Mouse (Mus musculus) embryonic facial prominence, embryonic 12.5 days (tissue): Measurements from ENCODE around the gene Ermp1. TPM values are rescaled to one million over a fixed set of nuclear protein-coding genes. Genes with fewer than 3 reads are reported as not detected.
"Not testable (repeated sequence)": the region's sequence is repeated elsewhere in the genome, so short reads cannot be mapped to it uniquely, and the experiment has no call there.

Experiments
- ATAC-seq: fragments of 200-750 bp; cut with Nextera tagmentation; 2 replicates; pipeline ENCODE4 v1.8.0; 2017; ENCODE audit not compliant: insufficient number of reproducible peaks, insufficient read depth, low FRiP score, low TSS enrichment
- H3K27ac ChIP-seq: fragments of 300-500 bp; sonication (generic); 2 replicates; pipeline ENCODE4 v1.5.1; 2016; ENCODE audit warnings: mild to moderate bottlenecking
- H3K27me3 ChIP-seq: fragments of 300-500 bp; sonication (generic); 2 replicates; pipeline ENCODE4 v1.6.1; 2016; ENCODE audit warnings: mild to moderate bottlenecking, moderate library complexity
- H3K36me3 ChIP-seq: fragments of 300-500 bp; sonication (generic); 2 replicates; pipeline ENCODE4 v1.6.1; 2016; ENCODE audit warnings: mild to moderate bottlenecking
- H3K4me1 ChIP-seq: fragments of 300-500 bp; sonication (generic); 2 replicates; pipeline ENCODE4 v1.6.1; 2016
- H3K4me2 ChIP-seq: fragments of 300-500 bp; sonication (generic); replicated peaks from 2 replicates; pipeline ENCODE4 v1.6.1; 2016; ENCODE audit warnings: mild to moderate bottlenecking, moderate library complexity
- H3K4me3 ChIP-seq: fragments of 300-500 bp; sonication (generic); 2 replicates; pipeline ENCODE4 v1.5.1; 2016; ENCODE audit warnings: mild to moderate bottlenecking
- H3K9ac ChIP-seq: fragments of 300-500 bp; sonication (generic); 2 replicates; pipeline ENCODE4 v1.6.1; 2016; ENCODE audit warnings: mild to moderate bottlenecking, moderate library complexity
- H3K9me3 ChIP-seq: fragments of 300-500 bp; sonication (generic); 2 replicates; pipeline ENCODE4 v1.6.1; 2016; ENCODE audit warnings: mild to moderate bottlenecking, moderate library complexity
- WGBS: fragments of 180-500 bp; shearing (Covaris S2); methylation state at CpG from one replicate; pipeline ENCODE4 v1.1.7; 2016; 5-methylcytosine and 5-hydroxymethylcytosine counted together
- polyA plus RNA-seq: library from polyadenylated mRNA; unstranded; fragments of >200 nt; fragmentation: Nextera tagmentation; extraction: Ambion mirVana; gene quantifications from 2 replicates; pipeline ENCODE4 v1.2.1, GENCODE M21; 2016

The Ermp1 gene
- polyA plus RNA-seq, 1 experiment from 2014 or later = 23.9 TPM

- Histone ChIP-seq H3K4me1 (peaks cover 16% of the 10 kb centered on the region), H3K36me3 (peaks cover 13% of the 10 kb centered on the region), H3K4me2 (0 out of 2 replicates have a peak overlapping the region, but pooled peaks have one; percentile 28), H3K27me3 (no peaks in the 10 kb centered on the region), H3K27ac (peak overlapping the region; percentile 43), H3K4me3 (no peak overlapping the region), H3K9me3 (0 out of 2 replicates have a peak, but pooled peaks cover 3% of the 10 kb centered on the region), H3K9ac (no peak overlapping the region)
- WGBS = 42% methylated on average over 5 of the region's 5 CpGs
- ATAC-seq = no peak
These were observed 6.7 kb downstream of the Ermp1 start for GRCm38 (mm10) chr19:29641510-29641909.

- H3K4me3 ChIP-seq = no peak overlapping the region
- ATAC-seq = peak; percentile 67
- 22% methylated on average over 9 of the region's 9 CpGs for WGBS
- no peak overlapping the region for H3K9ac ChIP-seq
- H3K4me1 ChIP-seq = peaks cover 16% of the 10 kb centered on the region
- peak overlapping the region; percentile 28 for H3K4me2 ChIP-seq
- H3K9me3 ChIP-seq = 0 out of 2 replicates have a peak, but pooled peaks cover 3% of the 10 kb centered on the region
- H3K27ac ChIP-seq = peak overlapping the region; percentile 43
- no peaks in the 10 kb centered on the region for H3K27me3 ChIP-seq
- peaks cover 17% of the 10 kb centered on the region for H3K36me3 ChIP-seq
These were observed 7.2 kb downstream of the Ermp1 start for GRCm38 (mm10) chr19:29641055-29641454.

- Histone ChIP-seq H3K9ac (no peak overlapping the region), H3K4me1 (no peaks in the 10 kb centered on the region), H3K4me3 (no peak overlapping the region), H3K9me3 (no peaks in the 10 kb centered on the region), H3K27ac (no peak overlapping the region), H3K36me3 (peaks cover 36% of the 10 kb centered on the region), H3K4me2 (no peak overlapping the region), H3K27me3 (no peaks in the 10 kb centered on the region)
- 80% methylated on average over 2 of the region's 2 CpGs for whole genome bisulfite sequencing
- no peak for ATAC-seq
These were observed 36.1 kb downstream of the Ermp1 start for GRCm38 (mm10) chr19:29612102-29612501.

- Histone ChIP-seq H3K36me3 (peaks cover 38% of the 10 kb centered on the region), H3K4me2 (no peak overlapping the region), H3K27ac (no peak overlapping the region), H3K4me1 (no peaks in the 10 kb centered on the region), H3K9me3 (no peaks in the 10 kb centered on the region), H3K27me3 (no peaks in the 10 kb centered on the region), H3K9ac (no peak overlapping the region), H3K4me3 (no peak overlapping the region)
- WGBS = 91% methylated on average over 10 of the region's 10 CpGs
- no peak for ATAC-seq
These were observed 37.3 kb downstream of the Ermp1 start for GRCm38 (mm10) chr19:29610907-29611306.

GRCm38 (mm10) chr19:29608212-29608611, 40.0 kb downstream of the Ermp1 start:
- Histone ChIP-seq H3K36me3 (peaks cover 47% of the 10 kb centered on the region), H3K27me3 (no peaks in the 10 kb centered on the region)
- WGBS = 93% methylated on average over 4 of the region's 4 CpGs

GRCm38 (mm10) chr19:29607521-29607920, 40.7 kb downstream of the Ermp1 start:
- H3K4me2 ChIP-seq = no peak overlapping the region
- ATAC-seq = no peak
- H3K27me3 ChIP-seq = no peaks in the 10 kb centered on the region
- 90% methylated on average over 4 of the region's 4 CpGs for WGBS
- H3K9me3 ChIP-seq = no peaks in the 10 kb centered on the region
- H3K27ac ChIP-seq = no peak overlapping the region
- H3K9ac ChIP-seq = no peak overlapping the region
- no peak overlapping the region for H3K4me3 ChIP-seq
- no peaks in the 10 kb centered on the region for H3K4me1 ChIP-seq
- peaks cover 47% of the 10 kb centered on the region for H3K36me3 ChIP-seq

More at GRCm38 (mm10) chr19:29608212-29608611, 40.0 kb downstream of the Ermp1 start:
- no peaks in the 10 kb centered on the region for H3K4me1 ChIP-seq
- no peaks in the 10 kb centered on the region for H3K9me3 ChIP-seq
- H3K9ac ChIP-seq = no peak overlapping the region
- ATAC-seq = no peak
- H3K4me3 ChIP-seq = no peak overlapping the region
- H3K27ac ChIP-seq = no peak overlapping the region
- H3K4me2 ChIP-seq = no peak overlapping the region

- 96% methylated on average over 3 of the region's 3 CpGs for WGBS
- no peak overlapping the region for H3K9ac ChIP-seq
- no peaks in the 10 kb centered on the region for H3K9me3 ChIP-seq
- no peak overlapping the region for H3K4me3 ChIP-seq
- peaks cover 46% of the 10 kb centered on the region for H3K36me3 ChIP-seq
- ATAC-seq = no peak
- H3K4me2 ChIP-seq = no peak overlapping the region
- H3K27me3 ChIP-seq = no peaks in the 10 kb centered on the region
- no peaks in the 10 kb centered on the region for H3K4me1 ChIP-seq
- no peak overlapping the region for H3K27ac ChIP-seq
These were observed 43.6 kb downstream of the Ermp1 start for GRCm38 (mm10) chr19:29604653-29605052.

- 86% methylated on average over 14 of the region's 14 CpGs for WGBS
- H3K36me3 ChIP-seq = peaks cover 55% of the 10 kb centered on the region
These were observed 44.5 kb downstream of the Ermp1 start for GRCm38 (mm10) chr19:29603548-29604353.

GRCm38 (mm10) chr19:29598981-29599380, 49.2 kb downstream of the Ermp1 start:
- no peak overlapping the region for H3K27ac ChIP-seq
- H3K27me3 ChIP-seq = no peaks in the 10 kb centered on the region
- H3K36me3 ChIP-seq = peaks cover 74% of the 10 kb centered on the region
- no peaks in the 10 kb centered on the region for H3K4me1 ChIP-seq
- no peak for ATAC-seq
- WGBS = 89% methylated on average over 5 of the region's 5 CpGs
- H3K4me3 ChIP-seq = no peak overlapping the region
- no peaks in the 10 kb centered on the region for H3K9me3 ChIP-seq
- H3K9ac ChIP-seq = no peak overlapping the region
- H3K4me2 ChIP-seq = no peak overlapping the region

More at GRCm38 (mm10) chr19:29603548-29604353, 44.5 kb downstream of the Ermp1 start:
- Histone ChIP-seq H3K9ac (no peak overlapping the region), H3K27me3 (no peaks in the 10 kb centered on the region), H3K4me2 (no peak overlapping the region), H3K4me1 (no peaks in the 10 kb centered on the region), H3K27ac (no peak overlapping the region), H3K9me3 (no peaks in the 10 kb centered on the region), H3K4me3 (no peak overlapping the region)
- ATAC-seq = no peak

GRCm38 (mm10) chr19:29596985-29597384, 51.2 kb downstream of the Ermp1 start:
- H3K9ac ChIP-seq = no peak overlapping the region
- no peak overlapping the region for H3K4me2 ChIP-seq
- no peak overlapping the region for H3K27ac ChIP-seq
- WGBS = 92% methylated on average over 2 of the region's 2 CpGs
- peaks cover 55% of the 10 kb centered on the region for H3K36me3 ChIP-seq
- H3K27me3 ChIP-seq = no peaks in the 10 kb centered on the region
- H3K9me3 ChIP-seq = no peaks in the 10 kb centered on the region
- H3K4me3 ChIP-seq = no peak overlapping the region
- no peak for ATAC-seq
- H3K4me1 ChIP-seq = no peaks in the 10 kb centered on the region

- WGBS = 96% methylated on average over 3 of the region's 3 CpGs
- H3K9me3 ChIP-seq = no peaks in the 10 kb centered on the region
- no peak overlapping the region for H3K4me3 ChIP-seq
- ATAC-seq = no peak
- H3K4me1 ChIP-seq = no peaks in the 10 kb centered on the region
- no peak overlapping the region for H3K4me2 ChIP-seq
- no peaks in the 10 kb centered on the region for H3K27me3 ChIP-seq
- peaks cover 58% of the 10 kb centered on the region for H3K36me3 ChIP-seq
- no peak overlapping the region for H3K27ac ChIP-seq
- H3K9ac ChIP-seq = no peak overlapping the region
These were observed 51.9 kb downstream of the Ermp1 start for GRCm38 (mm10) chr19:29596276-29596675.

- not testable (repeated sequence) for H3K4me1 ChIP-seq, H3K27ac ChIP-seq, H3K4me2 ChIP-seq, H3K27me3 ChIP-seq, H3K9me3 ChIP-seq, ATAC-seq, H3K4me3 ChIP-seq, H3K9ac ChIP-seq
- 60% methylated on average over 3 of the region's 3 CpGs for WGBS
- peaks cover 51% of the 10 kb centered on the region for H3K36me3 ChIP-seq
These were observed 54.4 kb downstream of the Ermp1 start for GRCm38 (mm10) chr19:29593783-29594182.
